Mouse (Mus musculus): ENCODE measurements around the gene Lingo1.

The Lingo1 gene

GRCm38 (mm10) chr9:56605443-56605806, 190.8 kb downstream of the Lingo1 start:
- DNase-seq (ENCODE audit: low spot score in 2 of 2), result no peak

- no peak for DNase-seq (ENCODE audit: low spot score in 2 of 2)
Measured at GRCm38 (mm10) chr9:56604797-56605442, 191.3 kb downstream of the Lingo1 start.

- no peak for DNase-seq (ENCODE audit: low spot score in 2 of 2)
Measured at GRCm38 (mm10) chr9:56600655-56601054, 195.6 kb downstream of the Lingo1 start.

DNA sequence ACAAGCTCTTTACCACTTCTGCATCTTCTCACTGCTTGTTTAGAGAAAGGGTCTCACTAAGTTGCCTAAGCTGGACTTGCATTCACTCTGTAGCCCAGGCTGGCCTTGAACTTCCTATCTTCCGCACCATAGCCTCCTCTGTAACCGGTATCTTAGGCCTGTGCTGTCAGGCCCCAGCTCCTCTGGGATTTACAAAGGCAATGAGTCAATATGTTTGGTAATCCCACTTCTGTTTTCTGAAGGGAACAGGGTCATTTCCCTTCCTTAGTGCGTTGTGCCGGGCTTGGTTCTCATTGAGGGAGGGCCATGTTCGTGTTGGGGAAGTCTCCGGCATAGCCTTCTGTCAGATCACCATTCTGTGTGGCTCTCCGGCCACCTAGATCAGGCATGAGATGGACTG, 203.6 kb downstream of the Lingo1 start:
- DNase-seq (ENCODE audit: low spot score in 2 of 2), result no peak

GRCm38 (mm10) chr9:56591248-56591888, 204.9 kb downstream of the Lingo1 start:
- DNase-seq (ENCODE audit: low spot score in 2 of 2), result no peak

GRCm38 (mm10) chr9:56589762-56590161, 206.5 kb downstream of the Lingo1 start:
- no peak for DNase-seq (ENCODE audit: low spot score in 2 of 2)

DNA sequence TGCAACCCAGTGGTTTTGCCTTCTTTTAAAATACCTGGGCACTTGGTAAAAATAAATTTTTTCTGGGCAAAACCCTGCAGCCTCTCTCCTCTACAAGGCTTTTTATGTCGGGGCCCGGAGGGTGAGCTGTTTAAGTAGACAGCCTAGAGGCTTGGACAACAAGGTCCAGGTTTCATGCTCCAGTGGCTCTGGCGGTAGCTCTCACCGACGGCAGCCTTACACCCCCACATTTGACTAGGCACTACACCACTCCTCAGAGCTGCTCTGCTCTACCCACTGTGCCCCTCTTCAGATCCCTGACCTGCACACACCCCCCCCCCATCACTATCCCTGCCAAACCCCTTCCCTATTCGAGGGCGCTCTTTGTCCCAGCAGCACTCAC, 212.2 kb downstream of the Lingo1 start:
- no peak for DNase-seq (ENCODE audit: low spot score in 2 of 2)

GRCm38 (mm10) chr9:56583139-56584042, 212.9 kb downstream of the Lingo1 start:
- DNase-seq (ENCODE audit: low spot score in 2 of 2), result no peak

DNA sequence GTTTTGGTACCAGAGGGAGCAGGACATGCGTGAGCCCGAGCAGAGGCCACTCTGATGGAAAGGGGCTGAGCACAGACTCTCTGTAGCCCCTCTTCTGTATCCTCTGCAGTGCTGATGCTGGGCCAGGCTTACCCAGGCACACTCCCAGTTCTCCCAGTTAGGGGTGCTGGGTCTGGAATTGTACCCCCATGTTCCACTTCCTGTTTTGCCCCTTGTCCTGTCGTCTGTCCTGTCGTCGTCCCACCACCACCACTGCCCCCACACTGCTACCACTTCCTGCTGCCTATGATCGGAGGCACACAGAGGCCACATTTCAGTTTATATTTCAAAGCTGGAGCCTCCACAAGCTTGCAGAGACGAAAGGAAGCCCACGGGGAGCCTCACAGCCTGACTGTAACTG, 213.6 kb downstream of the Lingo1 start:
- DNase-seq (ENCODE audit: low spot score in 2 of 2), result no peak

DNA sequence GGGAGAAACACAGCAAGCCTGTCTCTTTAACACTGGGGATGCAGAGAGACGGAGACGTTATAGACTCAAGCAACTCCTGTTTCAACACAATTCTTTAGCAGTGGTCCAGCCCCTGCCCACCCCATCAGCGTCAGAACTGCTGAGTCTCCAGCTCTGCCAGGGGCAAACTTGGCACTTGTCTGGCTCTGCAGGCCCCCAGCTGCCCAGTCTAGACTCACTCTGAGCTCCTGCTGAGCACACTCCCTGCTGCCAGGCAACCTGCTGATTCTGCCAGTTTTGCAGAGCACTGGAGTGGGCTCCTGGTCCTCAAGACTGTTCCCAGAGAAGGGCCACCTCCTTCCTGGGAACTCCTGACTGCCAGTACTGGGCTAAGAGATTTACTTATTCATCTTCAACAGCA, 214.6 kb downstream of the Lingo1 start:
- no peak for DNase-seq (ENCODE audit: low spot score in 2 of 2)

- DNase-seq (ENCODE audit: low spot score in 2 of 2), result no peak
Measured at GRCm38 (mm10) chr9:56581016-56581415, 215.3 kb downstream of the Lingo1 start.

- DNase-seq (ENCODE audit: low spot score in 2 of 2), result no peak
Measured at GRCm38 (mm10) chr9:56580101-56580500, 216.2 kb downstream of the Lingo1 start.

DNA sequence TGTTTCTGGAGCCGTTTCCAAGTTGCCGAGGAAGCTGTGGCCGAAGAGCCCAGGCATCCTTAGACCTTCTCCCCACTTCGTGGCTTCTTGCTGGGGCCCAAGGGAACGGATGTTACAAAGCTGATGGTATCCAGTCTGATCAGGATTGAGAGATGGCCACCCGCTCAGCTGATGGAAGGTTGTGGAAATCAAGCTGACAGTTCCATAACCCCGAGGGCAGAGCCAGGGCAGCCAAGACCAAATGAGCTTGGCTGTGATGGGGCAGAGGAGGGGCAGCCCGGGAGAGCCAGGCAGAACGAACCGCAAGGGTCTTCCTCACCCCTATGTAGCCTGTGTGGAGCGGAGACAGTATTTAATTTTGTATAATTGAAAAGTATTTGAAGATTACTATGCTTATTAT, 218.9 kb downstream of the Lingo1 start:
- no peak for DNase-seq (ENCODE audit: low spot score in 2 of 2)

DNA sequence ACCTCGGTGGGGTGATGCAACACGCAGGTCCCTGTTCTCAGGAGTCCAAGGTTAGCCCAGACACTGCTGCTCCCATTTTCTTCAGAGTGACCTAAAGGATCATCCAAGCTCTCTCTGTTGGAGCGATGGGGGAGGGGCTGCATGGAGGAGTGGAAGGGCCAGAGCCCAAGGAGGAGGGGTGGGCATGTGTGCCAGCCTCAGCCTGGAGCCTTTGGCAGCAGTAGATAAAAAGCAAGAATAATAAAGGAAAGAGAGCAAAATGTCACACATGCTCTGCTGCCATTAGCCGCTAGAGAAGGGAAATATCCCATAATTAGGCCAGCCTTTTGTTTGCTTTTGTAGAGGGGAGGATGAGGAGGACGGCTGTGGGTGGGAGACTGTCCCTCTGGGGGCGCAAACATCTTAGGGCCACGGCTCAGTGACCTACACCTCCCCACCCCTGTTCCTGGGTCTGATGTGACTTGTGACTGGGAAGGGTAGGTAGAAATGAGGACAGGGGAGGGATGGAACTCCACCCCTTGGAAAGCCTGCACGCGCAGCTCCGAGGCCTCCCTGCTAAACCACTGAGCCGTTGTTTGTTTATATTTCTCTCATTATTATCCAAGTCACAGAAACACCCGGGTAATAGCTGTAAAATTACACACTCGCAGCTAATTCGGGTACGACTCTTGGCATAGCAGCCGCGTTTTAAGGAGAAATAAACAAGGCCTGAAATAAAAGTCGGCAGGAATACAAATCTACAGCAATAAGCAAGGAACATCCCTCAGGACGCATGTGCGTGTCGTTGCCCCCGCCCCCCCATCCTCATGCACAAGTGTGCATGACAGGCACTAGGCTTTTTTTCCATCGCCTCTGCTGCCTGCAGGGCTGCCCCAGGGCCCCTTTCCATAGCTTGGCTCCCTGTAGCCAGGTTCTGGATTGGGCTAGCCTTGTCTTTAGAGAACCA, 223.5 kb downstream of the Lingo1 start:
- DNase-seq (ENCODE audit: low spot score in 2 of 2), result no peak

Data from natural killer cell, adult 2 months (primary cell).